Mouse (Mus musculus) c-Kit-positive CD71-negative TER-119-negative erythroid progenitor cells, embryonic 14.5 days (primary cell): ENCODE results near the gene Prrx2.
A peak's percentile ranks its signal among the peaks of the same experiment; 100 is the strongest.

Source experiments
- DNase-seq: peaks from one replicate; pipeline ENCODE4 v3.0.0-alpha.2; 2013; ENCODE audit warnings: low read depth

The Prrx2 gene

GRCm38 (mm10) chr2:30823385-30824153 lies 11.2 kb upstream of the Prrx2 start:
- DNase-seq: no peak

GRCm38 (mm10) chr2:30826825-30827748 lies 7.7 kb upstream of the Prrx2 start:
- DNase-seq: peak; percentile 78

GRCm38 (mm10) chr2:30827749-30828475 lies 6.9 kb upstream of the Prrx2 start:
- DNase-seq: peak; percentile 92

GRCm38 (mm10) chr2:30829315-30829714 lies 5.5 kb upstream of the Prrx2 start:
- peak; percentile 54 for DNase-seq

- no peak for DNase-seq
Measured at GRCm38 (mm10) chr2:30830283-30830795, 4.4 kb upstream of the Prrx2 start, which contains the start of gene Asb6. Gene Asb6, minus strand, starts transcription at chr2:30830333.

GRCm38 (mm10) chr2:30833644-30834043 lies 1.1 kb upstream of the Prrx2 start:
- no peak for DNase-seq

- DNase-seq: no peak
Measured at GRCm38 (mm10) chr2:30836238-30836990, 1.6 kb downstream of the Prrx2 start.

- DNase-seq: no peak
Measured at GRCm38 (mm10) chr2:30842615-30843014, 7.8 kb downstream of the Prrx2 start.

GRCm38 (mm10) chr2:30845152-30846070 lies 10.6 kb downstream of the Prrx2 start:
- DNase-seq: no peak

- no peak for DNase-seq
Measured at GRCm38 (mm10) chr2:30846236-30846635, 11.5 kb downstream of the Prrx2 start.

GRCm38 (mm10) chr2:30846723-30847122 lies 12.0 kb downstream of the Prrx2 start:
- DNase-seq: no peak

- no peak for DNase-seq
Measured at GRCm38 (mm10) chr2:30848184-30848583, 13.4 kb downstream of the Prrx2 start.

GRCm38 (mm10) chr2:30850581-30850980 lies 15.8 kb downstream of the Prrx2 start:
- DNase-seq: no peak

- DNase-seq: no peak
Measured at GRCm38 (mm10) chr2:30852771-30853313, 18.1 kb downstream of the Prrx2 start.

- no peak for DNase-seq
Measured at GRCm38 (mm10) chr2:30857076-30857475, 22.3 kb downstream of the Prrx2 start.

- DNase-seq: no peak
Measured at GRCm38 (mm10) chr2:30859782-30860181, 25.0 kb downstream of the Prrx2 start.

- no peak for DNase-seq
Measured at GRCm38 (mm10) chr2:30862081-30862480, 27.3 kb downstream of the Prrx2 start.

- no peak for DNase-seq
Measured at GRCm38 (mm10) chr2:30863574-30863973, 28.8 kb downstream of the Prrx2 start.

GRCm38 (mm10) chr2:30864968-30865381 lies 30.2 kb downstream of the Prrx2 start:
- no peak for DNase-seq

- no peak for DNase-seq
Measured at GRCm38 (mm10) chr2:30865426-30865825, 30.7 kb downstream of the Prrx2 start.
